Mouse (Mus musculus): ENCODE results near the gene Wdr83. TPM values are rescaled to one million over a fixed set of nuclear protein-coding genes. Genes with fewer than 3 reads are reported as not detected.
A peak's percentile ranks its signal among the peaks of the same experiment; 100 is the strongest.
"Not testable (repeated sequence)": the region's sequence is repeated elsewhere in the genome, so short reads cannot be mapped to it uniquely, and the experiment has no call there.

Gene Wdr83
- polyA plus RNA-seq, 1 experiment from 2014 or later = 48.8 TPM

DNA sequence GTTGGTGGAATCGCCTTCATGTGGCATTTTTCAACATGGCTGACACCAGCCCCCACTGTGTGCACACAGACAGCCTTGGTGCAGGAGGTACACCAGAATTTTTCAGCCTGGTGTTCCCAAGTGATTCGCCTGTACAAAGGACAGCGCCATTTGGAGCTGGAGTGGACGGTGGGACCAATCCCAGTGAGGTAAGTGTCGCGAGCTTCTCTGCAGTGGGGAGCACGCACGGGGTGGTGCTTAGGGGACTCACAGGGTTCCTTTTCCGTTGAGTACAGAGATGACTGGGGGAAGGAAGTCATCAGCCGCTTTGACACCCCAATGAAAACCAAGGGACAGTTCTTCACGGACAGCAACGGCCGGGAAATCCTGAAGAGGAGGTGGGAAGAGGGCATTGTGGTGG, 13.9 kb upstream of the Wdr83 start:
- no peaks in the 10 kb centered on the region for H3K27me3 ChIP-seq
- no peaks in the 10 kb centered on the region for H3K9me3 ChIP-seq
- ATAC-seq (ENCODE audit: low FRiP score) = no peak
- peaks cover 63% of the 10 kb centered on the region for H3K36me3 ChIP-seq (replicated peaks)
- 97% methylated on average over 13 of the region's 13 CpGs for WGBS
- H3K9ac ChIP-seq = no peak overlapping the region
- H3K4me1 ChIP-seq = no peaks in the 10 kb centered on the region
- no peak overlapping the region for H3K27ac ChIP-seq
- H3K4me2 ChIP-seq = no peak overlapping the region
- H3K4me3 ChIP-seq (replicated peaks) = no peak overlapping the region

DNA sequence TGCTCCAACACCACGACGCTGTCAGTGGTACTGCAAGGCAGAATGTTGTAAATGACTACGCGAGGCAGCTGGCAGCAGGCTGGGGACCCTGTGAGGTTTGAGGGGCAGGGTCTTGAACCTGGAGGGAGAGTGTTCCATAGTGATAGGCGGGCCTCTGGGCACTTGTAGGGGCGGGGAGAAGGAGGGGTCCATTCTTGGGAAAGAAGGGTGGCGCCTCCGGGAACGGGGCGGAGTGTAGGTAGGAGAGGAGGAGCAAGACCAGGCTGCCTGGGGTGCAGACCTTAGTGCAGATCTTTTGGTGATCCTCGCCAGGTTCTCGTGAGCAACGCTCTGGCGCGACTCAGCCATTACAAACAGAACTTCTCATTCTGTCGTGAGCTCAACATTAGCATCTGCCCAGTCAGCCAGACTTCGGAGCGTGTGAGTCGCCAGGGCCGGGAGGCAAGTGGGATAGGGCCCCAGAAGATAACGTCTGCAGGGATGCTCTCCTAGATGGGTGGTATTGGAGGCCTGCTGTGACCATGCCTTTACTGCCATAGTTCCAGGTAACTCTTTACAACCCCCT, 10.5 kb upstream of the Wdr83 start:
- 27% methylated on average over 21 of the region's 21 CpGs for WGBS
- ATAC-seq (ENCODE audit: low FRiP score) = no peak
- peaks cover 65% of the 10 kb centered on the region for H3K36me3 ChIP-seq (replicated peaks)

DNA sequence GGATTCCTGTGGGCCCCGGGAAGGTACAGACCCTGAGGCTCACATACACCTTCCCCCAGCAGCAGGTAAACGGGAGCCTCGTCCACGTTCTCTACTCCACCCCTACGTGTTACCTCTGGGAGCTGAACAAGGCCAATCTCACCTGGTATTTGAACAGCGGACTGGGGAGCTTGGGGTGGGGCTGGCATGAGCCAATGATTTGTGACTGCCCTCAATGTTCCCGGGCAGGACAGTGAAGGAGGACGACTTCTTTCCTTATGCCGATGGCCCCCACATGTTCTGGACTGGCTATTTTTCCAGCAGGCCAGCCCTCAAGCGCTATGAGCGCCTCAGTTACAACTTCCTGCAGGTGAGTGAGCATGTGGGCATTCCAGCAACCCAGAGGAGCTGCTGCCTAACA, 9.8 kb upstream of the Wdr83 start:
- ATAC-seq (ENCODE audit: low FRiP score) = no peak
- no peak overlapping the region for H3K9ac ChIP-seq
- peaks cover 60% of the 10 kb centered on the region for H3K36me3 ChIP-seq (replicated peaks)
- no peak overlapping the region for H3K4me2 ChIP-seq
- no peak overlapping the region for H3K27ac ChIP-seq
- H3K4me1 ChIP-seq = no peaks in the 10 kb centered on the region
- H3K4me3 ChIP-seq (replicated peaks) = no peak overlapping the region
- H3K27me3 ChIP-seq = no peaks in the 10 kb centered on the region
- H3K9me3 ChIP-seq = no peaks in the 10 kb centered on the region
- WGBS = 91% methylated on average over 11 of the region's 11 CpGs

More for the DNA sequence above, 10.5 kb upstream of the Wdr83 start:
- Histone ChIP-seq H3K4me2 (no peak overlapping the region), H3K9ac (no peak overlapping the region), H3K27me3 (no peaks in the 10 kb centered on the region), H3K4me3 (replicated peaks) (no peak overlapping the region), H3K9me3 (no peaks in the 10 kb centered on the region), H3K27ac (no peak overlapping the region), H3K4me1 (no peaks in the 10 kb centered on the region)

DNA sequence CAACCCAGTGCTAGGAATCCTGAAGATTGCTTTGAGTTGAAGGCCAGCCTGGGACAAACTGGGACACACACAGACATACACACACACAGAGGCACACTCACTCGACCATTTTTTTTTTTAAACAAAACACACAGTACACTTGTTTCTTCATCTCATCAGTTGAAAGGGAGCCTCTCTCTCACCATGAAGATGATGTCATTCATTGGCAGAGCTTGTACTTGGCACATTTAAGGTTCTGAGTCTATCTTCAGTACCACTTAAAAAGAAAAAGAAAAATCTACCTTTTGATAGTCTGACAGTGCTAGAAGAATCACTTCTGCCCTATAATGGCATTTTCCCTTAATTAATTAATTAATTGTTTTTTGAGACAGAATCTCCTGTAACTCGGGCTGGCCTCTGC, 7.7 kb upstream of the Wdr83 start:
- H3K36me3 ChIP-seq (replicated peaks) = peaks cover 50% of the 10 kb centered on the region
- no peak overlapping the region for H3K4me3 ChIP-seq (replicated peaks)
- no peak overlapping the region for H3K27ac ChIP-seq
- H3K4me1 ChIP-seq = peaks cover 6% of the 10 kb centered on the region
- no peak overlapping the region for H3K9ac ChIP-seq
- ATAC-seq (ENCODE audit: low FRiP score) = no peak
- H3K27me3 ChIP-seq = no peaks in the 10 kb centered on the region
- 79% methylated on average over 2 of the region's 2 CpGs for WGBS
- no peaks in the 10 kb centered on the region for H3K9me3 ChIP-seq
- no peak overlapping the region for H3K4me2 ChIP-seq

DNA sequence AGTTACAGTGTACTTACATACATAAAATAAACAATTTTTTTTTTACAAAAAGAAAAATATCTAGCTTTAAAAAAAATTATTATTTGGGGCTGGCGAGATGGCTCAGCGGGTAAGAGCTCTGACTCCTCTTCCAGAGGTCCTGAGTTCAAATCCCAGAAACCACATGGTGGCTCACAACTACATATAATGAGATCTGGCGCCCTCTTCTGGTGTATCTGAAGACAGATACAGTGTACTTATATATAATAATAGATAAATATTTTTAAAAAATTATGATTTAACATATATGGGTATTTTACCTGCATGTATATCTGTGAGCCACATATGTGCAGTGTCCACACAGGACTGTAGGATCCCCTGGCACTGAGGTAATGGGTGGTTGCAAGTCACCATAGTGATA, 5.1 kb upstream of the Wdr83 start:
- no peak overlapping the region for H3K9ac ChIP-seq
- no peak for ATAC-seq (ENCODE audit: low FRiP score)
- H3K9me3 ChIP-seq = no peaks in the 10 kb centered on the region
- peaks cover 37% of the 10 kb centered on the region for H3K36me3 ChIP-seq (replicated peaks)
- peaks cover 29% of the 10 kb centered on the region for H3K4me1 ChIP-seq
- 80% methylated on average over 3 of the region's 3 CpGs for WGBS
- H3K27me3 ChIP-seq = no peaks in the 10 kb centered on the region
- no peak overlapping the region for H3K4me2 ChIP-seq
- H3K27ac ChIP-seq = no peak overlapping the region
- H3K4me3 ChIP-seq (replicated peaks) = no peak overlapping the region

DNA sequence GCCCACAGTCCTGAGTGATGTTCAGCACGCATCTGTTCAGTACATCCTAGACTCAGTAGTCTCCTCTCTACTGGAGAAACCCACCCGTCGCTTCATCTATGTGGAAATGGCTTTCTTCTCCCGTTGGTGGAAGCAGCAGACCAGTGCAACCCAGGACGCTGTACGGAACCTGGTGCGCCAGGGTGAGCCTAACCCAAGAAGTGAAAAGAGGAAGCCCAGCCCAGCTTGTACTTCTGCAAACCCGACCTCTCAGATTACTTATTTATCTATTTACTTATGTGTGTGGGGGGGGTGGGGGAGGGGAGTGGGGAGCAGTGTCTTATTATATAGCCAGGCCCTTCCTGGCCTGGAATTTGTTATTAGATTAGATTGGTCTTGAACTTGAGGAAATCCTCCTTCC, 3.5 kb upstream of the Wdr83 start:
- peaks cover 33% of the 10 kb centered on the region for H3K36me3 ChIP-seq (replicated peaks)
- H3K27ac ChIP-seq = no peak overlapping the region
- ATAC-seq (ENCODE audit: low FRiP score) = no peak
- no peak overlapping the region for H3K4me2 ChIP-seq
- WGBS = 88% methylated on average over 8 of the region's 8 CpGs
- H3K4me1 ChIP-seq = peaks cover 37% of the 10 kb centered on the region
- H3K9me3 ChIP-seq = no peaks in the 10 kb centered on the region
- no peak overlapping the region for H3K4me3 ChIP-seq (replicated peaks)
- H3K27me3 ChIP-seq = no peaks in the 10 kb centered on the region
- H3K9ac ChIP-seq = no peak overlapping the region

DNA sequence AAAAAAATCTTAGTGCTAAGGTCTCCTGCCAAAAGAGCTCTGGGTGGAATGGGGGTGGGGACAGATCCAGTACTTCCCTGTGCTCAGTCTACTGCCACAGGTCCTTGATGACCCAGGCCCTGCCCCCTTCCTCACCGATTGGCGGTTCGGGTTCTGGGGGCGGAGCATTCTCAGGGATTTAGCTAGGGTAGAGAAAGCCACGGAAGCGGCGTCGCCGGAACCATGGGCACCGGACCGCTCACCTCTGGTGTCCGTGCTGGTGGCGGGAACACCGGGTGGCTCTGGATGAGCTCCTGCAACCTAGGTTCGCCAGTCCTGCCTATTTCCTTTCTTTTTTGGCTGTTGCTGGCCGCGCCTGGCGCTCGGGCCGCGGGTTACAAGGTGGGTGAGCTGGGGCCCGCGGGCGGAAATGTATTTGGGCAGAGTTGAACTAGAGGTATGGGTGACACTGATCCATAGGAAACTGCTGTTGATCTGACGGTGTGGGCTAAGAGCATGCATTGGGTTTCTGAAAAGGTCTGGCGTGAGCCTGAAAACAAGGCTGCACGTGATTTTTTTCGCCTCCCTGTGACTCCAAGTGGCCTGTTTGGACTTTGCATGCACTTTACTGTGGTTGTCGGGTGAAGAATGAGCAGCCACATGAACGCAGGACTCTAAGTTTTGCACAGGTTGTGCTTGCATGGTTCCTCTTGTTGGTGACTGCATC, 2.2 kb upstream of the Wdr83 start, which contains the start of gene Man2b1:
Gene Man2b1 (plus strand): TSS at position 163 of the 706 bp plus-strand sequence.
- Histone ChIP-seq H3K36me3 (replicated peaks) (peaks cover 27% of the 10 kb centered on the region), H3K4me1 (peaks cover 41% of the 10 kb centered on the region), H3K27me3 (no peaks in the 10 kb centered on the region), H3K9me3 (no peaks in the 10 kb centered on the region), H3K27ac (no peak within 1 kb of the TSS), H3K9ac (peak within 1 kb of the TSS; percentile 72), H3K4me2 (peak within 1 kb of the TSS; percentile 80), H3K4me3 (replicated peaks) (peak within 1 kb of the TSS; percentile 60)
- under 1% methylated on average over 30 of the region's 30 CpGs for WGBS
- peak; percentile 80 for ATAC-seq (ENCODE audit: low FRiP score)

DNA sequence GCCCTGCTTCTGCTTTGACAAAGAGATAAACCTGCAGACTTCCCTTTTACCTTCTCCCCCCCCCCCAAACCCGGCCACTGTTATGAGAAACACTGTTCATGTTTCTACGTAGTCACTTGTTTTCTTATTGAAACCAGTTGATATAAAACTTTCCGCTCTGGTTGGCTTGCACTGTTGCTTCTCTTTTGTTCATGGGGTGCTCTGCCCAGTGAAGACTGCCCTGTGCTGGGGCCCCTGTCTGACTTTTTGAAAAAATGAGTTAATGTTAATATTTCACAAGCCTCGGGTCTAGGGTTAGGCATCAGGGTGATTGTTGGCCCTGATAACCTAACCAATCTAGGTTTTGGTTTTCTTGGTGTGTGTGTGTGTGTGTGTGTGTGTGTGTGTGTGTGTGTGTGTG, 1.1 kb upstream of the Wdr83 start:
- not testable (repeated sequence) for H3K9ac ChIP-seq; H3K27me3 ChIP-seq; H3K4me3 ChIP-seq (replicated peaks); H3K27ac ChIP-seq; H3K4me2 ChIP-seq; H3K9me3 ChIP-seq; ATAC-seq (ENCODE audit: low FRiP score)
- H3K4me1 ChIP-seq = peaks cover 41% of the 10 kb centered on the region
- 92% methylated on average over 4 of the region's 4 CpGs for WGBS
- H3K36me3 ChIP-seq (replicated peaks) = peaks cover 28% of the 10 kb centered on the region

DNA sequence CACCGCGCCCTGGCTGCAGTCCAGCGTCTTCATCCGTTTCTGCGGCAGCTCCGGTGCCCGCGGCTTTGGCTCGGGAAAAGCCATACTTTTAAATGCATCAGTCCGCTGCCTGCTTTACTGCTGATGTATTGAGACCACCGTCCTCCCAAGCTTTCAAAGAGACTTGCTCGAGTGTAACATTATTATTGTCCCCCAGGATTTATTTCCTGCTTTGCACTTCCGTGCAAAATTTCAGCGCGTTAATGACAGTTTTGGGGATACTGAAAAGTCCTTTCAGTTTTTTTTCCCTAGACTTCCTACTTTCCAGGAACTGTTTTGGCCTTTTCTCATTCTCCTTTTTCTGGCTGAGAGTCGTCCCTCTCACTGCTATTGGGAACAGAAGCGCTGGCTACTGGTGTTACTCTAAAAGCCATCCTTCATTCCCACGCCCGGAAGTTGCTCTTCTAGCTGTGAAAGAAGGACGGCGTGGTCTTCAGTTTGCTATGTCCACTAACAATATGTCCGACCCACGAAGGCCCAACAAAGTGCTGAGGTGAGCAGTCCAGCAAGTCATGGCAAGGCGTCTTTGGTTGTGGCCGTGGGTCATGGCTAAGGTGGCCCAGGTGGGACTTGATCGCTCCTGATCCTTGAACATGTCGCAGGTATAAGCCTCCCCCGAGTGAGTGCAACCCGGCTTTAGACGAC, 432 bp downstream of the Wdr83 start, which contains the start of gene Wdr83os:
Gene Wdr83os (plus strand): TSS at position 209 of the 684 bp plus-strand sequence.
- H3K4me1 ChIP-seq = peaks cover 41% of the 10 kb centered on the region
- H3K9me3 ChIP-seq = no peaks in the 10 kb centered on the region
- WGBS = under 1% methylated on average over 30 of the region's 30 CpGs
- H3K27ac ChIP-seq = peak within 1 kb of the TSS; percentile 60
- ATAC-seq (ENCODE audit: low FRiP score) = no peak
- peak within 1 kb of the TSS; percentile 70 for H3K4me3 ChIP-seq (replicated peaks)
- H3K27me3 ChIP-seq = no peaks in the 10 kb centered on the region
- H3K9ac ChIP-seq = peak within 1 kb of the TSS; percentile 80
- H3K36me3 ChIP-seq (replicated peaks) = peaks cover 30% of the 10 kb centered on the region
- peak within 1 kb of the TSS; percentile 95 for H3K4me2 ChIP-seq

DNA sequence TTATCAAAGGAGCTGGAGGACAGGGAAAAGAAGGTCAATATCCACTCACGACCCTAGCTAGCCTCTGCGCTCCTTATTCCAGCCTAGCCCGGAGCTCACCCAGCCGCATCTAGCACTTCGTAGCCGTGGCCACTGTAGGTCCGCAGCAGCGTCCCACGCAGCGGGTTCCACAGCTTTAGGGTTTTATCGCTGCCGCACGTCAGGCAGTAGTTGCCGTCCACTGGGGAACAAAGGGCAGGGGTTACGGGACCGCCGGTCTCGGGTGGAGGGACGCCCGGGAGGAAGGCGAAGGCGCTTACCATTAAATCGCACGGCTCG, 933 bp downstream of the Wdr83 start:
- 1% methylated on average over 25 of the region's 25 CpGs for WGBS
- H3K9me3 ChIP-seq = no peaks in the 10 kb centered on the region
- ATAC-seq (ENCODE audit: low FRiP score) = no peak
- H3K4me3 ChIP-seq (replicated peaks) = peak overlapping the region; percentile 70
- H3K4me2 ChIP-seq = peak overlapping the region; percentile 95
- H3K4me1 ChIP-seq = peaks cover 41% of the 10 kb centered on the region
- H3K9ac ChIP-seq = peak overlapping the region; percentile 80
- H3K27ac ChIP-seq = peak overlapping the region; percentile 60; the same call in 1 of the 2 replicates
- H3K36me3 ChIP-seq (replicated peaks) = peaks cover 30% of the 10 kb centered on the region
- no peaks in the 10 kb centered on the region for H3K27me3 ChIP-seq

DNA sequence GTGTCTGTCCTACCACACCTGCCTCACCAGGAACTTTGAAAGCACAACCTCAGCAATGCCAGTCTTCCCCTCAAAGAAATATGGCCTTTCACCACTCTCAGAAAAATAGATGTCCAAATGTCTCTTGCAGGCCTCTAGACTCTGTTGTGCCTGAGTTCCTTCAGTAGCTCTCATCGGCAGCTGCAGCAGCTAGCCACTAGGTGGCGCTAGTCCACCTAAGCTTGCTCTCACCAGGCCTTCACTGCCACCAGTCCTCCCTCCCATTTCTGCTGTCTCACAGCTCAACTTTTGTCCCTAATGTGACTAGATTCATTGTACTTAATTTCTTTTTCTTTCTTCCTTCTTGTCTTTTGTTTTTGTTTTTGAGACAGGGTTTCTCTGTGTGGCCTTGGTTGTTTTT, 4.1 kb downstream of the Wdr83 start:
- WGBS = 0% methylated on average over 2 of the region's 2 CpGs
- Histone ChIP-seq H3K27me3 (no peaks in the 10 kb centered on the region), H3K9ac (no peak overlapping the region), H3K9me3 (no peaks in the 10 kb centered on the region), H3K4me3 (replicated peaks) (no peak overlapping the region), H3K36me3 (replicated peaks) (peaks cover 50% of the 10 kb centered on the region), H3K4me1 (peaks cover 32% of the 10 kb centered on the region), H3K27ac (no peak overlapping the region), H3K4me2 (no peak overlapping the region)
- ATAC-seq (ENCODE audit: low FRiP score) = no peak

DNA sequence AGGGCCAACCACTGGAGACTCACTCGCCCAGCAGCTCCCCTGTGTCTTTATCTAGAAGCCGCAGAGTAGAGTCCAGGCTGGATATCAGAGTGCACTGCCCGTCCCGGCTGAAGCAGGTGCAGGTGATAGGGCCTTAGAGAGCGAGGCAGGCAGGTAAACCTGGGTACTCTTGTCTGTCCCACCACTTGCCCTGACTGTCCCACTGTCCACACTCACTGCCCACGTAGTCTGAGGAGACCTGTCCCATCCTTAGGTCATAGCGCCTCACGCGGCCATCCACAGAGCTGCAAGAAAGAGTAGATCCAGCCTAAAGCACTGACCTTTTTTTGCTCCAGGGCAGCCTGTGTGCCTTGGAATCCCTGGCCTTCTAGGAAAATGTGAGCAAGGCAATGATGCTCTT, 5.1 kb downstream of the Wdr83 start:
- no peak for ATAC-seq (ENCODE audit: low FRiP score)
- WGBS = 76% methylated on average over 9 of the region's 9 CpGs
- H3K4me2 ChIP-seq = no peak overlapping the region
- H3K27me3 ChIP-seq = no peaks in the 10 kb centered on the region
- no peak overlapping the region for H3K9ac ChIP-seq
- H3K4me3 ChIP-seq (replicated peaks) = no peak overlapping the region
- H3K4me1 ChIP-seq = peaks cover 24% of the 10 kb centered on the region
- H3K9me3 ChIP-seq = no peaks in the 10 kb centered on the region
- H3K36me3 ChIP-seq (replicated peaks) = peaks cover 50% of the 10 kb centered on the region
- no peak overlapping the region for H3K27ac ChIP-seq

Data from forebrain, embryonic 12.5 days (tissue).